Mouse (Mus musculus) hindbrain, embryonic 14.5 days (tissue): ENCODE measurements at regions not wholly inside any gene's neighbourhood (a gene's known extent, or its start where the extent isn't known, plus 50 kb on each side); places are given as distances from the start of the nearest gene placed in this dataset.
"Not testable (repeated sequence)": the region's sequence is repeated elsewhere in the genome, so short reads cannot be mapped to it uniquely, and the experiment has no call there.

Experiments
- ATAC-seq: fragments of 200-750 bp; cut with Nextera tagmentation; 2 replicates; pipeline ENCODE4 v1.8.0; 2017; ENCODE audit warnings: moderate number of reproducible peaks, mild to moderate bottlenecking, moderate TSS enrichment, moderate library complexity; ENCODE audit not compliant: low FRiP score
- DNase-seq: peaks from one replicate; pipeline ENCODE4 v3.0.0-alpha.2; 2015; ENCODE audit warnings: low spot score
- H3K27ac ChIP-seq: fragments of 300-500 bp; sonication (generic); 2 replicates; pipeline ENCODE4 v1.5.1; 2014; ENCODE audit warnings: mild to moderate bottlenecking, moderate library complexity
- H3K27me3 ChIP-seq: fragments of 300-500 bp; sonication (generic); 2 replicates; pipeline ENCODE4 v1.6.1; 2014; ENCODE audit warnings: mild to moderate bottlenecking, low read length, mixed read lengths; ENCODE audit not compliant: control insufficient read depth, insufficient read depth
- H3K36me3 ChIP-seq: fragments of 300-500 bp; sonication (generic); replicated peaks from 2 replicates; pipeline ENCODE4 v1.6.1; 2014; ENCODE audit not compliant: control insufficient read depth, insufficient read depth
- H3K4me1 ChIP-seq: fragments of 300-500 bp; sonication (generic); replicated peaks from 2 replicates; pipeline ENCODE4 v1.6.1; 2014; ENCODE audit warnings: antibody characterized with exemption, low read length, mixed read lengths; ENCODE audit not compliant: control insufficient read depth, insufficient read depth
- H3K4me2 ChIP-seq: fragments of 300-500 bp; sonication (generic); replicated peaks from 2 replicates; pipeline ENCODE4 v1.6.1; 2014; ENCODE audit warnings: mild to moderate bottlenecking, moderate library complexity
- H3K4me3 ChIP-seq: fragments of 300-500 bp; sonication (generic); replicated peaks from 2 replicates; pipeline ENCODE4 v1.5.1; 2014; ENCODE audit warnings: mild to moderate bottlenecking, low read length
- H3K9ac ChIP-seq: fragments of 300-500 bp; sonication (generic); 2 replicates; pipeline ENCODE4 v1.6.1; 2014
- H3K9me3 ChIP-seq: fragments of 300-500 bp; sonication (generic); 2 replicates; pipeline ENCODE4 v1.6.1; 2016; ENCODE audit warnings: low read length; ENCODE audit not compliant: control insufficient read depth
- WGBS: fragments of 180-500 bp; shearing (Covaris S2); extraction: QIAGEN DNeasy Blood & Tissue Kit; methylation state at CpG from one replicate; pipeline ENCODE4 v1.1.7; 2014; 5-methylcytosine and 5-hydroxymethylcytosine counted together

DNA sequence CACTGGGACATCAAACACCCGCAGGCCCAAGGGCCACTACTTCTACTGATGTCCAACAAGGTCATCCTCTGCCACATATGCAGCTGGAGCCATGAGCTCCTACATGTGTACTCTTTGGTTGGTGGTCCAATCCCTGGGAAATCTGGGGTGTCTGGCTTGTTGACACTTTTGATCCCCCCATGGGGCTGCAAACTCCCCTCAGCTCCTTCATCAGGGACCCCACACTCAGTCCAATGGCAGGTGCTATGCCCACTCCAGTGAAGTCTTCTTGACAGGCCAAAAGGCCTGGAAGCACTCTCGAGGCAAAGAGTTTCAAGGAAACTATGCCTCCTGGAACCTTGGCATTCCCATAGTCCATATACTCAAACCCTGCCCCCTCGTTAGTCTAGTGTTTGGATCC, 570.8 kb upstream of the Smc2 start:
- Histone ChIP-seq H3K9ac (no peak overlapping the region), H3K27me3 (no peaks in the 10 kb centered on the region), H3K4me3 (no peak overlapping the region), H3K9me3 (no peaks in the 10 kb centered on the region), H3K4me2 (no peak overlapping the region), H3K36me3 (no peaks in the 10 kb centered on the region), H3K4me1 (no peaks in the 10 kb centered on the region), H3K27ac (no peak overlapping the region)
- WGBS: 83% methylated on average over 3 of the region's 3 CpGs
- no peak for ATAC-seq
- DNase-seq: no peak

DNA sequence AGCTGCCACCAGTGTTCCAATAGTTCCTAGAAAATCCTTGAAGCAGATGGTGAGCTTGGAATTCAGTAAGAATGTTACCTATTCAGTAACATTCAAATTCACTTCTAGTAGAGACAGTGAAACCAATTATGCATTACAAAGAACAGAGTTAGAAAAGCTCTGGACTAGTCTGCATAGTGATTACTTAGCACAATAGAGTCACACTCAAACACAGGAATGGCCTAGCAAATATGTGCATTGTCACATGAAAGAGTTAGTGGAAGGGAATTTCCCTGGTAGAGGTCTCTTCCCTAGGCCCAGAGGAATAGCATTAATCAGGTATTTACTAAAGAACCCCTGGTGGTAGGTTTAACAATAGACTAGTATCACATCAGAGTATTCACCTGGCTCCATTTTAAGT, 570.3 kb upstream of the Smc2 start:
- not testable (repeated sequence) for H3K27me3 ChIP-seq, ATAC-seq, H3K4me2 ChIP-seq, H3K9ac ChIP-seq, H3K27ac ChIP-seq, DNase-seq, H3K4me1 ChIP-seq, H3K36me3 ChIP-seq, H3K4me3 ChIP-seq, H3K9me3 ChIP-seq

DNA sequence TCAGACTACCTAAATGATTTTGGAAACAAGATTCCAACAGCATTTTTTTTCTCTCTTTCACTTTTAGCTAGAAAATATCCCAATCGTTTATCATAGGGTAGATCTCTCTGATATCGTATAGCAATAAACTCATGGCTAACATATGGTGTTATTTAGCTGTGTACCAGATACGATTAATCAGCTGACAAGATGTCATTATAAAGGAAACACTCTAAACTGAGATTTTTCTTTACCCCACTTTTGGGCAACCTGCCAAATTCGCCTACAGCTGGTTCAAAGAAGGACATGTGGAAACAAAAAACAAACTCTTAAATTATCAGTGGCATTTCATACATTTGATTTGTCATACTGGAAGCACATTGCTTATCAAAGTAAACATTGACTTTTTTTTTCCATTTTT, 553.6 kb upstream of the Smc2 start:
- no peaks in the 10 kb centered on the region for H3K36me3 ChIP-seq
- DNase-seq: no peak
- H3K4me2 ChIP-seq: no peak overlapping the region
- H3K9me3 ChIP-seq: peaks cover 5% of the 10 kb centered on the region; the same call in 1 of the 2 replicates
- H3K9ac ChIP-seq: no peak overlapping the region
- no peak overlapping the region for H3K4me3 ChIP-seq
- H3K27me3 ChIP-seq: no peaks in the 10 kb centered on the region
- ATAC-seq: no peak
- 76% methylated on average over 4 of the region's 4 CpGs for WGBS
- no peak overlapping the region for H3K27ac ChIP-seq
- H3K4me1 ChIP-seq: no peaks in the 10 kb centered on the region

DNA sequence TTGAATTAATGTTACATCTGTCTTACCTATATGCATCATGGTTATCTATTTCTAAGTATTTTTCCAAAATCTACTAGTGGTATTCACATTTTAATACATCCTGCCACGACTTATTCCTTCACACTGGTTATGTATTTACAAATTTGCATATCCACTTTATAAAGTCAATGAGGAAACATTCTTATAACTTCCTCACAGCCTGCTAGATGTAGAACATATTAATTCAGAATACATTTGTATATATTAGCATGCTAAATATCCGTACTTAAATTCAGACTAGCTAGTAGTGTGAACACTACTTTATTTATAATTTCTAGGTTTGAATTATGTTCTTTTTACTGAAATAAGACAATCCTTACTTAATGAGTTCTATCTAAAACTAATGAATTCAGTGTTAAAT, 549.8 kb upstream of the Smc2 start:
- DNase-seq (no peak), ATAC-seq (no peak)
- H3K9ac ChIP-seq: no peak overlapping the region
- no peak overlapping the region for H3K4me3 ChIP-seq
- H3K36me3 ChIP-seq: no peaks in the 10 kb centered on the region
- H3K9me3 ChIP-seq: no peaks in the 10 kb centered on the region
- no peaks in the 10 kb centered on the region for H3K27me3 ChIP-seq
- WGBS: 70% methylated on average over 2 of the region's 2 CpGs
- H3K4me2 ChIP-seq: no peak overlapping the region
- H3K4me1 ChIP-seq: no peaks in the 10 kb centered on the region
- no peak overlapping the region for H3K27ac ChIP-seq

DNA sequence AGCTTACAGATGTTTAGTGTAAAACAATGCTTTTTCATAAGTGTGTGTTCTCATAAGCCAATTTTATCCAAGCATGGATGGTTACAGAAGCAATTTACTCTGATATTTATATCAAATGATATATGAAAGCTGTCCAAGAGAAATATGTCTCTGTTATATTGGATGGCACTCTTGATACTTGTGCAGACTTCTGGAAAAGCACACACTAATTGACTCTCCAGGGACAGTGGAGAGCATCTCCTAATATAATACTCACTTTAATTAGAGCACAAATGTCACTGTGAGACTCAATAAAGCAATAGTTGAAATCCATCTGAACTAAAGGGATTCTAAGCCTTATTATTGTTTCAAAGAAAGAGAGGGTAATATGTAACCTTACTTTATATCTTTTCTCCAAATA, 510.8 kb upstream of the Smc2 start:
- Histone ChIP-seq H3K9me3 (no peaks in the 10 kb centered on the region), H3K4me2 (no peak overlapping the region), H3K27ac (no peak overlapping the region), H3K27me3 (no peaks in the 10 kb centered on the region), H3K4me1 (no peaks in the 10 kb centered on the region; the same call in 1 of the 2 replicates), H3K4me3 (no peak overlapping the region), H3K36me3 (no peaks in the 10 kb centered on the region), H3K9ac (no peak overlapping the region)
- ATAC-seq: no peak
- DNase-seq: peak; percentile 27

DNA sequence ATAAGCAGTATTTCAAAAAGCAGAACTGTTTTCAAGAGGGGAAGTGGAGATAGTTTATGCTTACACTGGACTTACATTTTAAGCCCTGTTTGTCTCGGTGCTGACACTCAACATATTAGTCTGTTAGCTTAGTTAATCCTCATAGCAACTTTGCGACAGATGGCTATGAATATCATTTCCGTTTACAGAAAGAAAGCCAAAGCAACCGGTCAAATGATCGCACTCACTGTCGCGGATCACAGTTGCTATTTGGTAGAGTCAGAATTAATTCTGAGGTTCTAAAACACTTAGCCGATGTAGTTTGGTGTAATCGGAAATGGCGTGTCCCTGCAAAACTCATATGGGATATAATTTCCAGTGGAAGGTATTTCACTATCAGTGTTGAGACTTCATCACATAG, 469.3 kb upstream of the Smc2 start:
- DNase-seq (no peak), ATAC-seq (no peak)
- Histone ChIP-seq H3K9me3 (no peaks in the 10 kb centered on the region), H3K27me3 (no peaks in the 10 kb centered on the region), H3K4me2 (no peak overlapping the region), H3K27ac (no peak overlapping the region), H3K4me1 (no peaks in the 10 kb centered on the region), H3K4me3 (no peak overlapping the region), H3K9ac (no peak overlapping the region), H3K36me3 (no peaks in the 10 kb centered on the region)
- 84% methylated on average over 10 of the region's 10 CpGs for WGBS

DNA sequence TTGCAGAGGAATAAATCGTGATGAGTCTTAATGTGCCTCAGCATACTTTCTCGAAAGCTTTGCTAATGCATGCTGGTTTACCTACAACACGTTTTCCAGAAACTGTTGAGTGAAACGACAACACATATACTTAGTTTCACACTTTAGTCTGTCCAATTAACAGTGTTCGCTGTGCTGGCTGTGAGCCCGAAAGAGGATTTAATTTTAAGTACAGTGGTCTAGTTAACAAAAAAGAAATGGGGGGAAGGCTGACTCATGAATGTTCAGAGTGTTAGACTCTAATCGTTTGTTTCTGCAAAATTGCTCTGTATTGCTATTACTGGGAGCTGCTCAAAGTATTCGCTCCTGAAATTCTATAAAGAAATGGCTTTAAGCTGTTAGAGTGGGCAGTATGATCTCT, 460.1 kb upstream of the Smc2 start:
- 88% methylated on average over 8 of the region's 8 CpGs for WGBS
- DNase-seq: no peak

DNA sequence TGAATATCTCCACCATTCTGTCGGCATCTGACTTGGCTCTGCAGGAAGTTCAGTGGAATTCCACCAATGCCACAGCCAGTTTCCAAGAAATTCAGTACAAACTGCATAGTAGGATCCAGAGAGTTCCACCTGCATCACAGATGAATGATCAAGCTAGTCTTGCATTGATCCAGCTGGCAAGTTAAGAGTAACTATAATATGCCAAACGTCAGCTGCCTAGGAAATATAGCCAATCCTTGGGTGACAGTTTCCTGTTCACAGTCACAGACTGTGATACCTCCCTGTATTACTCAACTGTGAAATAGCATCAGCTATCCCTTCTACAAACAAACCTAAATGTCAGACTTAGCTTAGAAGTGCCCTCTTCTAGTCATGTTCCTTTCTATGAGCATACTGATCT, 446.6 kb upstream of the Smc2 start:
- DNase-seq: no peak
- Histone ChIP-seq H3K27ac (no peak overlapping the region), H3K4me2 (no peak overlapping the region), H3K4me3 (no peak overlapping the region), H3K4me1 (no peaks in the 10 kb centered on the region), H3K9ac (no peak overlapping the region), H3K9me3 (no peaks in the 10 kb centered on the region), H3K27me3 (no peaks in the 10 kb centered on the region), H3K36me3 (no peaks in the 10 kb centered on the region)
- no peak for ATAC-seq
- 93% methylated on average over 2 of the region's 2 CpGs for WGBS

More for the DNA sequence above, 460.1 kb upstream of the Smc2 start:
- Histone ChIP-seq H3K4me1 (no peaks in the 10 kb centered on the region), H3K36me3 (no peaks in the 10 kb centered on the region), H3K27me3 (no peaks in the 10 kb centered on the region), H3K9ac (no peak overlapping the region), H3K4me3 (no peak overlapping the region), H3K9me3 (0 out of 2 replicates have a peak, but pooled peaks cover 6% of the 10 kb centered on the region), H3K4me2 (no peak overlapping the region), H3K27ac (no peak overlapping the region)
- ATAC-seq: no peak

DNA sequence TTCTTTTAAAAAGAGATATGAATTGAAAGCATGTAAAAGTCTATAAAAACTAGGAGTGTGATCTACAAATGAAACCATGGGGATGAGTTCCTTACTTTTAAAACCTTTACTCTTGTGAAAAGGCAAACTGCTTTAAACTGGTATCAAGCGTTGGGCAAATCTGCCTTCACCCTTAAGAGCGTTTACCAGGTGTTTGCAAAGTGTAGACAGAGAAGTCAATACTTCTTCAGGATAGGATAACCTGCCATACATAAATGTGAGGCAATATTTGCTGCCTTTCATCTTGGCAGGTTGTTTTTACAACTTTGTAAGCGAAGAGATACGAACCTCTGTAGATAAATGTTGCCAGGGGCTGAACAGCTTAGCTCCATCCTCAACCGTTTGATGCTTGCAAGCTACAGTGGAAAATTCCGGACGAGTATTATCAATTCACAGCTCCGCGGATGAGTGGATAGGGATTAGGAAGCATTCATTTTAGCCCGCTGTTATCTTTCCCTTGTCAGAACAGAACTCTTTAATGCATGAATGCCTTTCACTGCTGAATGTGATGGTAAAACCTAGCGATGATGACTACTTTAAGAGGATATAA, 402.2 kb upstream of the Smc2 start:
- no peak overlapping the region for H3K4me2 ChIP-seq
- ATAC-seq (no peak), DNase-seq (no peak)
- H3K36me3 ChIP-seq: no peaks in the 10 kb centered on the region
- H3K27ac ChIP-seq: no peak overlapping the region
- no peaks in the 10 kb centered on the region for H3K4me1 ChIP-seq
- no peak overlapping the region for H3K4me3 ChIP-seq
- H3K27me3 ChIP-seq: no peaks in the 10 kb centered on the region
- no peaks in the 10 kb centered on the region for H3K9me3 ChIP-seq
- 81% methylated on average over 11 of the region's 11 CpGs for WGBS
- H3K9ac ChIP-seq: no peak overlapping the region

DNA sequence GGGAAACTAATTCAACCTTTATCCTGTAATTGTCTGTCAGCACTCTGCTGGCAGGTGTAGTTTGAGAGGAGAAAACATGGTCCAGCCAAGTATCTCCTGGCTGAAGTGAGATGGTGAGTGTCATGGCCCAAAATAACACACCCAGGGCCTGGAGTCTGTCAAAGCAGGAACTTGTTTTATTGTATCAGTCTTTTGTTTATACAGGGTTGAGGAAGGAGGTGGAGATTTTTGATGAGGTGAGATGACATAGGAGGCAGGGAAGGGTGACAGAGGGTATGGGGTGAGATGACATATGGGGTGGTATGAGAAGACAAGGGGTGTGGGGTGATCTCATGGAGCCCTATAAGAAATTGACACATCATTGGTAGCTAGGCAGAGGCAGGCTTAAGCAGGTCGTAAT, 395.6 kb upstream of the Smc2 start:
- Histone ChIP-seq H3K9ac (no peak overlapping the region), H3K36me3 (no peaks in the 10 kb centered on the region), H3K27ac (no peak overlapping the region), H3K27me3 (no peaks in the 10 kb centered on the region), H3K4me3 (no peak overlapping the region), H3K4me2 (no peak overlapping the region), H3K9me3 (peaks cover 4% of the 10 kb centered on the region; the same call in 1 of the 2 replicates), H3K4me1 (no peaks in the 10 kb centered on the region)
- no peak for DNase-seq
- 80% methylated on average over 1 of the region's 1 CpGs for WGBS
- no peak for ATAC-seq
